Mouse (Mus musculus) neural tube, embryonic 11.5 days (tissue): ENCODE measurements around the gene Aifm2. TPM values are rescaled to one million over a fixed set of nuclear protein-coding genes. Genes with fewer than 3 reads are reported as not detected.

Source experiments
- ATAC-seq: fragments of 200-750 bp; cut with Nextera tagmentation; 2 replicates; pipeline ENCODE4 v1.8.0; 2017; ENCODE audit warnings: moderate number of reproducible peaks, mild to moderate bottlenecking, moderate TSS enrichment, moderate library complexity; ENCODE audit not compliant: insufficient read depth, low FRiP score, low TSS enrichment
- DNase-seq: peaks from one replicate; pipeline ENCODE4 v3.0.0-alpha.2; 2015; ENCODE audit warnings: low spot score
- H3K27ac ChIP-seq: fragments of 300-500 bp; sonication (generic); 2 replicates; pipeline ENCODE4 v1.5.1; 2014; ENCODE audit warnings: low read depth, mild to moderate bottlenecking, low read length
- H3K27me3 ChIP-seq: fragments of 300-500 bp; sonication (generic); 2 replicates; pipeline ENCODE4 v1.6.1; 2014; ENCODE audit warnings: mild to moderate bottlenecking, low read length, mixed read lengths; ENCODE audit not compliant: control insufficient read depth, insufficient read depth
- H3K36me3 ChIP-seq: fragments of 300-500 bp; sonication (generic); 2 replicates; pipeline ENCODE4 v1.6.1; 2014; ENCODE audit warnings: mild to moderate bottlenecking, low read length, moderate library complexity, mixed read lengths; ENCODE audit not compliant: control insufficient read depth, insufficient read depth
- H3K4me1 ChIP-seq: fragments of 300-500 bp; sonication (generic); 2 replicates; pipeline ENCODE4 v1.6.1; 2014; ENCODE audit warnings: low read length, mixed read lengths; ENCODE audit not compliant: control insufficient read depth, insufficient read depth
- H3K4me2 ChIP-seq: fragments of 300-500 bp; sonication (generic); 2 replicates; pipeline ENCODE4 v1.6.1; 2014; ENCODE audit warnings: low read depth, mild to moderate bottlenecking, moderate library complexity
- H3K4me3 ChIP-seq: fragments of 300-500 bp; sonication (generic); 2 replicates; pipeline ENCODE4 v1.5.1; 2014; ENCODE audit warnings: low read depth, low read length
- H3K9ac ChIP-seq: fragments of 300-500 bp; sonication (generic); 2 replicates; pipeline ENCODE4 v1.6.1; 2014; ENCODE audit warnings: mild to moderate bottlenecking, low read length
- H3K9me3 ChIP-seq: fragments of 300-500 bp; sonication (generic); 2 replicates; pipeline ENCODE4 v1.6.1; 2016; ENCODE audit warnings: low read length; ENCODE audit not compliant: control insufficient read depth
- WGBS: fragments of 180-500 bp; shearing (Covaris S2); extraction: QIAGEN DNeasy Blood & Tissue Kit; methylation state at CpG from one replicate; pipeline ENCODE4 v1.1.7; 2014; 5-methylcytosine and 5-hydroxymethylcytosine counted together
- polyA plus RNA-seq: library from polyadenylated mRNA; unstranded; fragments of >200 nt; fragmentation: Nextera tagmentation; extraction: Ambion mirVana; gene quantifications from 2 replicates; pipeline ENCODE4 v1.2.1, GENCODE M21; 2014

Aifm2 gene
- polyA plus RNA-seq, 1 experiment from 2014 or later, result 11.8 TPM

DNA sequence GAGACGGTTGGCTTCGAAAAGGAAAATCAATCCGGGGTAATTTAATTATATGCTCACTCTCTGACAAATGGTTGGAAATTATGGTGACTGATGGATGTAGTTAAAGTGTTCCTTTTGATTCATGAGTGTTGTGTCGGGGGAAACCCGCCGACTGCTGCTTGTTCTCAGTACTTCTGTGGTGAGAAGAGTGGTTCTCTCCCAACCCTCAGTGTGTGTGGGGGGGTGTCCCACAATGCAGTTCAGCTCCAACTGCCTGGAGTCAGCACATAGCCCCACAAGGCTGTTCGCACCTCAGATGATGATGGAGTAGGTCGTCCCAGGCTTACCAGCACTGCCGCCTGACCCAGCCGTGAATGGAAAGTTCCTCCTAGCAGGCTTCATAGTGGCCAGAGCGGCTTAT lies 14.1 kb downstream of the Aifm2 start:
- Histone ChIP-seq H3K36me3 (0 out of 2 replicates have a peak, but pooled peaks cover 3% of the 10 kb centered on the region), H3K4me2 (no peak overlapping the region), H3K4me1 (no peaks in the 10 kb centered on the region), H3K9ac (no peak overlapping the region), H3K27me3 (no peaks in the 10 kb centered on the region), H3K4me3 (no peak overlapping the region), H3K27ac (no peak overlapping the region), H3K9me3 (no peaks in the 10 kb centered on the region)
- ATAC-seq, result no peak
- 56% methylated on average over 11 of the region's 11 CpGs for WGBS
- no peak for DNase-seq

GRCm38 (mm10) chr10:61730171-61730570 lies 15.1 kb downstream of the Aifm2 start:
- H3K9ac ChIP-seq, result no peak overlapping the region
- H3K4me3 ChIP-seq, result no peak overlapping the region
- 93% methylated on average over 6 of the region's 6 CpGs for WGBS
- no peak overlapping the region for H3K4me2 ChIP-seq
- no peak overlapping the region for H3K27ac ChIP-seq
- H3K9me3 ChIP-seq, result no peaks in the 10 kb centered on the region
- 0 out of 2 replicates have a peak, but pooled peaks cover 3% of the 10 kb centered on the region for H3K36me3 ChIP-seq
- H3K27me3 ChIP-seq, result no peaks in the 10 kb centered on the region
- DNase-seq (no peak), ATAC-seq (no peak)
- H3K4me1 ChIP-seq, result no peaks in the 10 kb centered on the region

- ATAC-seq (no peak), DNase-seq (peak; percentile 51)
Measured at GRCm38 (mm10) chr10:61734377-61734776, 19.3 kb downstream of the Aifm2 start.

DNA sequence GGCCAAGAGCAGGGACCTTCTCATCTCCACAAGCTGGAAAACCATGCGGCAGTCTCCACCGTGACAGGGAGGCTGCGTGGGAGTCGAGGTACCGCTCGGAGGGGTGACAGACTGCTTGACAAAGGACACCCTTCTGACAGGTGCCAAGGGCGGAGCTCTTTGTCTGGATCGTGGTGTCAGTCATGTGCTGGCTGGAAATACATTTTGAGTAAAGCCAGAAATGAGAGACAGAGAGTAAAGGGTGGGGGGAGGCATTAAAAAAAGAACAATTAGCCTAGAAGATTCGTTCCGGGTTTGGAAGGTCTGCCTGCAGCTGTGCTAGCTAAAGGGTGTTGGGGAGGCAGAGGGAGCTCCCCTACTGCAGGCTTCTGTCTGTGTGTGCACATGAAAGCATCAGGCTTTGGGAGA lies 21.6 kb downstream of the Aifm2 start:
- H3K4me1 ChIP-seq, result no peaks in the 10 kb centered on the region
- no peak overlapping the region for H3K4me3 ChIP-seq
- peaks cover 13% of the 10 kb centered on the region for H3K36me3 ChIP-seq
- DNase-seq (no peak), ATAC-seq (no peak)
- 82% methylated on average over 10 of the region's 10 CpGs for WGBS
- H3K9ac ChIP-seq, result no peak overlapping the region
- no peak overlapping the region for H3K27ac ChIP-seq
- H3K9me3 ChIP-seq, result no peaks in the 10 kb centered on the region
- H3K4me2 ChIP-seq, result no peak overlapping the region
- H3K27me3 ChIP-seq, result no peaks in the 10 kb centered on the region

More at GRCm38 (mm10) chr10:61734377-61734776, 19.3 kb downstream of the Aifm2 start:
- 52% methylated on average over 3 of the region's 3 CpGs for WGBS
- H3K27me3 ChIP-seq, result no peaks in the 10 kb centered on the region
- H3K9me3 ChIP-seq, result no peaks in the 10 kb centered on the region
- H3K27ac ChIP-seq, result no peak overlapping the region
- no peak overlapping the region for H3K9ac ChIP-seq
- H3K4me3 ChIP-seq, result no peak overlapping the region
- H3K4me2 ChIP-seq, result no peak overlapping the region
- H3K36me3 ChIP-seq, result peaks cover 4% of the 10 kb centered on the region; the same call in 1 of the 2 replicates
- H3K4me1 ChIP-seq, result no peaks in the 10 kb centered on the region

DNA sequence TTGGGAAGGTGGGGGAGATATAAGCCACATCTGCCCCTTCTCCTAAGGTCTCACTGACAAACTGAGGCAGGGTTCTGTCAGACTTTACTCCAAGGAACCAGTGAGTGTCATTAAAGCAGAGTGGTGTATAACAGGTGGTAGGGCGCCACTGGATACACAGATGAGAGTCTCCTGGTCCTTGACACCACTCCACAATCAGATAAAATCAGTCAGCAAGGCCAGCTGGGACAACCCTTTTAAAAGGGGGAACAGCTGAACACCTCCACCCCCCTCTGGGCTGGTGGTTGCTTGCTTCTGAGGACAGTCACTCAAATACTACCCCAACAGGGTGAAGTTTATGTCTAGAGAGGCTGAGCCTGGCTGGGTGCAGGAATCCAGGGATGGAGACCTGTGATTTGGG lies 22.5 kb downstream of the Aifm2 start:
- WGBS, result 93% methylated on average over 1 of the region's 1 CpGs
- H3K36me3 ChIP-seq, result peaks cover 13% of the 10 kb centered on the region
- H3K4me3 ChIP-seq, result no peak overlapping the region
- DNase-seq (no peak), ATAC-seq (no peak)
- H3K9me3 ChIP-seq, result no peaks in the 10 kb centered on the region
- no peaks in the 10 kb centered on the region for H3K27me3 ChIP-seq
- no peak overlapping the region for H3K27ac ChIP-seq
- no peak overlapping the region for H3K9ac ChIP-seq
- no peak overlapping the region for H3K4me2 ChIP-seq
- H3K4me1 ChIP-seq, result no peaks in the 10 kb centered on the region

- WGBS, result 90% methylated on average over 4 of the region's 4 CpGs
- Histone ChIP-seq H3K9ac (no peak overlapping the region), H3K27me3 (no peaks in the 10 kb centered on the region), H3K36me3 (peaks cover 17% of the 10 kb centered on the region), H3K4me3 (no peak overlapping the region), H3K4me1 (no peaks in the 10 kb centered on the region), H3K27ac (no peak overlapping the region), H3K9me3 (no peaks in the 10 kb centered on the region), H3K4me2 (no peak overlapping the region)
- DNase-seq (no peak), ATAC-seq (no peak)
Measured at GRCm38 (mm10) chr10:61738126-61738525, 23.1 kb downstream of the Aifm2 start.

DNA sequence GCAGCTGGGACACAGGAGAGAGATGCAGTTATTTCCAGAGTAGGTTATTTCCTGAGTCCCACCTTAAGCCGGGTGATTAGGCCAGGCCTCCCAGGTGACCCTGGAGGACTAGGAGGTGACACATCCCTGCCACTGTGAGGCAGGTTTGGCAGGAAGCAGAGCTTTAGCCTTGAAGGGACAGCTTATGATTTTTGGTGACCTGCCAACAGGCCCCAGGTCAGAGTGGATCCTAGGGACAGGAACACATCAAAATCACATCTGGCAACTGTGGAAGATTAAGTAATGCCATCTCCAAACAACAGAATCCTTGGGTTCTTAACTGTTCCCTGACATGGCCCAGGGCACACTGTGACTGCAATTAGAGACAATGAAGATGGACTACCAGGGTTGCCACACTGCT lies 26.2 kb downstream of the Aifm2 start:
- Histone ChIP-seq H3K4me3 (no peak overlapping the region), H3K9ac (no peak overlapping the region), H3K27me3 (no peaks in the 10 kb centered on the region), H3K4me2 (no peak overlapping the region), H3K27ac (no peak overlapping the region), H3K9me3 (no peaks in the 10 kb centered on the region), H3K36me3 (peaks cover 32% of the 10 kb centered on the region), H3K4me1 (no peaks in the 10 kb centered on the region)
- WGBS, result 74% methylated on average over 1 of the region's 1 CpGs
- no peak for ATAC-seq
- no peak for DNase-seq

DNA sequence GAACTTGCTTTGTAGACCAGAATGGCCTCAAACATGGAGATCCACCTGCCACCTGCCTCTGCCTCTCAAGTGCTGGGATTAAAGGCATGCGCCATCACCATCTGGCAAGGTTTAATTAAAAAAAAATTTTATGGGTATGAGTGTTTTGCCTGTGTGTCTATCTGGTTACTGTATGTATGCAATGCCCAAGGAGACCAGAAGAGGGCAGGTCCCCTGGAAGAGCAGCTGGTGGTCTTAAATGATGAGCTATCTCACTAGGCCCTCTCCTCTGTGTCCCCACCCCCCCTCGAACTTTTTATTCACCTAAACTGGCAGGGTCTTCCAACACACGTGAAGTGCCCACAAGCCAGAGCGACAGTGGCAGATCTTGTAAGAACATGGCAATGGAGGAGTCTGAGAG lies 26.8 kb downstream of the Aifm2 start:
- ATAC-seq (no peak), DNase-seq (no peak)
- Histone ChIP-seq H3K9ac (no peak overlapping the region), H3K27me3 (no peaks in the 10 kb centered on the region), H3K36me3 (peaks cover 37% of the 10 kb centered on the region), H3K9me3 (no peaks in the 10 kb centered on the region), H3K4me2 (no peak overlapping the region), H3K27ac (no peak overlapping the region), H3K4me3 (no peak overlapping the region), H3K4me1 (no peaks in the 10 kb centered on the region)
- 94% methylated on average over 4 of the region's 4 CpGs for WGBS

DNA sequence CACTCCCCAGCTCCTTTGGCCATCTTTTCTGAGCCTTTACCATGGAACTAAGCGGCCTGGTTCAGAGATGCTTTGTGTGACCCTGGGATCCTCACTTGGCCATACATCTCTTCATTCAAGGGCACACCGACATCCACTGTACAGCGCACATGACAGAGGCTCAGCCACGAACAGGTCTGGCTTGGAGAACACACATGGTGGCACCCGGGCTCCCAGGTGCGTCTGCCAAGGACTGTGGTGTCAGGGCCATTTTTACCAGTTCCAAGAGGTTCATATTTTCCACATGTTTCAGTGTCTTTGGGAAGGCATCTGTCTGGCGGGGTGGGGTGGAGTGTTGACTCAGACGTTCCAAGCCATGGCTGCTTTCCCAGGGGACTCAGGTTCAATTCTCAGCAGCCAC lies 27.3 kb downstream of the Aifm2 start:
- no peak overlapping the region for H3K9ac ChIP-seq
- H3K4me3 ChIP-seq, result no peak overlapping the region
- no peaks in the 10 kb centered on the region for H3K9me3 ChIP-seq
- H3K27ac ChIP-seq, result no peak overlapping the region
- peaks cover 41% of the 10 kb centered on the region for H3K36me3 ChIP-seq
- no peaks in the 10 kb centered on the region for H3K27me3 ChIP-seq
- DNase-seq (no peak), ATAC-seq (no peak)
- 97% methylated on average over 8 of the region's 8 CpGs for WGBS
- no peak overlapping the region for H3K4me2 ChIP-seq
- no peaks in the 10 kb centered on the region for H3K4me1 ChIP-seq
